Mouse (Mus musculus) lung, embryonic 16.5 days (tissue): ENCODE data around the gene Miga2. TPM values are rescaled to one million over a fixed set of nuclear protein-coding genes. Genes with fewer than 3 reads are reported as not detected.
A peak's percentile ranks its signal among the peaks of the same experiment; 100 is the strongest.

Experiments used
- ATAC-seq: fragments of 200-750 bp; cut with Nextera tagmentation; 2 replicates; pipeline ENCODE4 v1.8.0; 2017; ENCODE audit warnings: low read depth, mild to moderate bottlenecking, moderate library complexity
- H3K27ac ChIP-seq: fragments of 300-500 bp; sonication (generic); 2 replicates; pipeline ENCODE4 v1.5.1; 2014; ENCODE audit warnings: mild to moderate bottlenecking, control low read depth, low read length
- H3K27me3 ChIP-seq: fragments of 300-500 bp; sonication (generic); 2 replicates; pipeline ENCODE4 v1.6.1; 2014; ENCODE audit warnings: low read depth, low read length, mixed read lengths; ENCODE audit not compliant: control insufficient read depth, insufficient read depth
- H3K36me3 ChIP-seq: fragments of 300-500 bp; sonication (generic); 2 replicates; pipeline ENCODE4 v1.6.1; 2014; ENCODE audit warnings: low read length; ENCODE audit not compliant: control insufficient read depth, insufficient read depth
- H3K4me1 ChIP-seq: fragments of 300-500 bp; sonication (generic); replicated peaks from 2 replicates; pipeline ENCODE4 v1.6.1; 2014; ENCODE audit warnings: low read length, mixed read lengths; ENCODE audit not compliant: control insufficient read depth, insufficient read depth
- H3K4me2 ChIP-seq: fragments of 300-500 bp; sonication (generic); 2 replicates; pipeline ENCODE4 v1.6.1; 2014; ENCODE audit warnings: low read depth, low read length, control low read depth
- H3K4me3 ChIP-seq: fragments of 300-500 bp; sonication (generic); 2 replicates; pipeline ENCODE4 v1.5.1; 2014; ENCODE audit warnings: mild to moderate bottlenecking, low read length, control low read depth
- H3K9ac ChIP-seq: fragments of 300-500 bp; sonication (generic); 2 replicates; pipeline ENCODE4 v1.6.1; 2014; ENCODE audit warnings: low read length, control low read depth
- H3K9me3 ChIP-seq: fragments of 300-500 bp; sonication (generic); 2 replicates; pipeline ENCODE4 v1.6.1; 2016; ENCODE audit warnings: low read length; ENCODE audit not compliant: control insufficient read depth
- WGBS: fragments of 180-500 bp; shearing (Covaris S2); extraction: QIAGEN DNeasy Blood & Tissue Kit; methylation state at CpG from one replicate; pipeline ENCODE4 v1.1.7; 2014; 5-methylcytosine and 5-hydroxymethylcytosine counted together
- polyA plus RNA-seq: library from polyadenylated mRNA; unstranded; fragments of >200 nt; fragmentation: Nextera tagmentation; extraction: Ambion mirVana; gene quantifications from 2 replicates; pipeline ENCODE4 v1.2.1, GENCODE M21; 2015

Miga2 gene
- polyA plus RNA-seq, 1 experiment from 2014 or later: 24.8 TPM

GRCm38 (mm10) chr2:30371544-30371943 lies 7.5 kb downstream of the Miga2 start:
- peaks cover 53% of the 10 kb centered on the region for H3K36me3 ChIP-seq
- no peak for ATAC-seq
- H3K27me3 ChIP-seq: no peaks in the 10 kb centered on the region
- no peak overlapping the region for H3K4me2 ChIP-seq
- no peak overlapping the region for H3K4me3 ChIP-seq
- no peak overlapping the region for H3K27ac ChIP-seq
- no peaks in the 10 kb centered on the region for H3K4me1 ChIP-seq
- no peak overlapping the region for H3K9ac ChIP-seq
- H3K9me3 ChIP-seq: no peaks in the 10 kb centered on the region
- WGBS: 84% methylated on average over 8 of the region's 8 CpGs

- no peak for ATAC-seq
- no peak overlapping the region for H3K4me2 ChIP-seq
- no peaks in the 10 kb centered on the region for H3K27me3 ChIP-seq
- H3K9me3 ChIP-seq: no peaks in the 10 kb centered on the region
- no peak overlapping the region for H3K9ac ChIP-seq
- H3K36me3 ChIP-seq: peaks cover 60% of the 10 kb centered on the region
- WGBS: 96% methylated on average over 5 of the region's 5 CpGs
- H3K27ac ChIP-seq: no peak overlapping the region
- H3K4me1 ChIP-seq: no peaks in the 10 kb centered on the region
- H3K4me3 ChIP-seq: no peak overlapping the region
These were observed 8.7 kb downstream of the Miga2 start for GRCm38 (mm10) chr2:30372726-30373125.

- H3K4me3 ChIP-seq: no peak overlapping the region
- peaks cover 3% of the 10 kb centered on the region; the same call in 1 of the 2 replicates for H3K4me1 ChIP-seq
- no peak overlapping the region for H3K4me2 ChIP-seq
- no peaks in the 10 kb centered on the region for H3K9me3 ChIP-seq
- ATAC-seq: no peak
- H3K36me3 ChIP-seq: peaks cover 45% of the 10 kb centered on the region
- no peak overlapping the region for H3K9ac ChIP-seq
- no peak overlapping the region for H3K27ac ChIP-seq
- WGBS: 91% methylated on average over 10 of the region's 10 CpGs
- no peaks in the 10 kb centered on the region for H3K27me3 ChIP-seq
These were observed 11.9 kb downstream of the Miga2 start for GRCm38 (mm10) chr2:30375893-30376292.

GRCm38 (mm10) chr2:30377721-30378120 lies 13.7 kb downstream of the Miga2 start:
- H3K9me3 ChIP-seq: no peaks in the 10 kb centered on the region
- peaks cover 3% of the 10 kb centered on the region; the same call in 1 of the 2 replicates for H3K4me1 ChIP-seq
- H3K27ac ChIP-seq: no peak overlapping the region
- WGBS: 77% methylated on average over 5 of the region's 5 CpGs
- no peaks in the 10 kb centered on the region for H3K27me3 ChIP-seq
- ATAC-seq: no peak
- peaks cover 45% of the 10 kb centered on the region for H3K36me3 ChIP-seq
- no peak overlapping the region for H3K4me2 ChIP-seq
- H3K4me3 ChIP-seq: no peak overlapping the region
- no peak overlapping the region for H3K9ac ChIP-seq

GRCm38 (mm10) chr2:30379307-30379706 lies 15.3 kb downstream of the Miga2 start:
- Histone ChIP-seq H3K27me3 (no peaks in the 10 kb centered on the region), H3K9ac (no peak overlapping the region), H3K9me3 (no peaks in the 10 kb centered on the region), H3K4me1 (peaks cover 3% of the 10 kb centered on the region; the same call in 1 of the 2 replicates), H3K36me3 (peaks cover 43% of the 10 kb centered on the region), H3K4me2 (no peak overlapping the region), H3K4me3 (no peak overlapping the region), H3K27ac (no peak overlapping the region)
- peak; percentile 76 for ATAC-seq
- WGBS: 59% methylated on average over 7 of the region's 7 CpGs

- H3K4me2 ChIP-seq: no peak overlapping the region
- H3K9ac ChIP-seq: no peak overlapping the region
- no peak for ATAC-seq
- no peak overlapping the region for H3K4me3 ChIP-seq
- no peaks in the 10 kb centered on the region for H3K9me3 ChIP-seq
- H3K27ac ChIP-seq: no peak overlapping the region
- H3K4me1 ChIP-seq: peaks cover 3% of the 10 kb centered on the region; the same call in 1 of the 2 replicates
- no peaks in the 10 kb centered on the region for H3K27me3 ChIP-seq
- 86% methylated on average over 10 of the region's 10 CpGs for WGBS
- peaks cover 44% of the 10 kb centered on the region for H3K36me3 ChIP-seq
These were observed 16.7 kb downstream of the Miga2 start for GRCm38 (mm10) chr2:30380564-30381376.

- Histone ChIP-seq H3K27ac (no peak overlapping the region), H3K9ac (no peak overlapping the region)
- ATAC-seq: no peak
These were observed 17.3 kb downstream of the Miga2 start for GRCm38 (mm10) chr2:30381377-30381725.

GRCm38 (mm10) chr2:30384814-30385213 lies 20.8 kb downstream of the Miga2 start:
- Histone ChIP-seq H3K36me3 (peaks cover 16% of the 10 kb centered on the region), H3K27ac (no peak overlapping the region), H3K4me1 (no peaks in the 10 kb centered on the region), H3K4me3 (no peak overlapping the region), H3K4me2 (no peak overlapping the region), H3K9ac (no peak overlapping the region), H3K9me3 (0 out of 2 replicates have a peak, but pooled peaks cover 3% of the 10 kb centered on the region), H3K27me3 (no peaks in the 10 kb centered on the region)
- no peak for ATAC-seq
- 66% methylated on average over 5 of the region's 5 CpGs for WGBS

More at GRCm38 (mm10) chr2:30381377-30381725, 17.3 kb downstream of the Miga2 start:
- no peak overlapping the region for H3K4me3 ChIP-seq
- no peaks in the 10 kb centered on the region for H3K27me3 ChIP-seq
- peaks cover 39% of the 10 kb centered on the region for H3K36me3 ChIP-seq
- no peak overlapping the region for H3K4me2 ChIP-seq
- H3K9me3 ChIP-seq: no peaks in the 10 kb centered on the region
- peaks cover 3% of the 10 kb centered on the region; the same call in 1 of the 2 replicates for H3K4me1 ChIP-seq
- WGBS: 89% methylated on average over 4 of the region's 4 CpGs

- no peak overlapping the region for H3K9ac ChIP-seq
- H3K9me3 ChIP-seq: 0 out of 2 replicates have a peak, but pooled peaks cover 3% of the 10 kb centered on the region
- no peaks in the 10 kb centered on the region for H3K27me3 ChIP-seq
- no peak for ATAC-seq
- no peak overlapping the region for H3K4me3 ChIP-seq
- no peak overlapping the region for H3K27ac ChIP-seq
- H3K4me1 ChIP-seq: no peaks in the 10 kb centered on the region
- peaks cover 16% of the 10 kb centered on the region for H3K36me3 ChIP-seq
- 80% methylated on average over 4 of the region's 4 CpGs for WGBS
- H3K4me2 ChIP-seq: no peak overlapping the region
These were observed 21.6 kb downstream of the Miga2 start for GRCm38 (mm10) chr2:30385591-30385990.
